ENCODE assay signal across 24 mouse cellular contexts in the genomic region with DNA sequence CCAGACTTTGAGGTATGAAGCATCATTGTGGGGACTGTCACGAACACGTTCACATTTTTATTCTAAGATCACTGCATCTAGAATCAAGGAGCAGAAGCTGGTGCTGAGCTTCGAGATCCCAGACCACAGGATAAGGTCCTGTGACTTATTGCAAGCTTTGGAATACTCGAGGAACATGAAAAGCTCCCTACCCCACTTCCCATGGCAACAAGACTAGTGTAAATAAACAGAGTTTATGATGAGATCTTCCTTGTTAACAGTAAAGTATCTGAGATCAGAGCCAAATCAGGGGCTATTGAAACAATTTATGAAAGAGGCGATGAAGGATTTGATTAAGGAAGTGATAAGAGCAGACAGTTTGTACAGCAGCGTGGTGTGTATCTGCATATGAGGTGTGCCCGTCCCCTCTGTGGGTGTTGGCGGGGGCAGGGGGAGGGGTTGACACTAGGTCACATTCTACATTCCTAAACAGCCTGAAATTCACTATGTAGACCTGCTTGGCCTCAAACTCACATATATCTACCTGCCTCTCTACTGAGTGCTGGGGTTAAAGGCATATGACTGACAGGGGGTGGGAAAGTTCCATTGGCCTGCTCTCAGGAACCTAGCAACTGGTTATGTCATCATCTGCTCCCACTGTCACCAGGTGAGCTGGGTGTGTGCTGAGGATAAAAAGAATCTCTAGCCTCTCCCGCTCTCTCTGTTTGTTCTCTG. TPM values are rescaled to one million over a fixed set of nuclear protein-coding genes. Genes with fewer than 3 reads are reported as not detected.
A peak's percentile ranks its signal among the peaks of the same experiment; 100 is the strongest.
DNase-seq lines count a peak whose midpoint lies in the region; ATAC-seq lines count a peak whose summit lies in the region.
"Had no signal": no experiment of that assay in that cellular context is flagged by ENCODE, and none has a peak within 500 bp of the region (broad histone marks: within the 10 kb centered on the region; RNA-seq: fewer than 3 reads in every experiment).

No protein-coding gene starts in this region.

- ATAC-seq in intestine, embryonic 15.5 days = peak; percentile 62
- ATAC-seq in hindbrain, embryonic 11.5 days (ENCODE audit: low FRiP score) = no peak
- ATAC-seq: forebrain, embryonic 16.5 days had no signal

- no peaks in the 10 kb centered on the region for H3K36me3 ChIP-seq in intestine, embryonic 15.5 days
- H3K36me3 ChIP-seq in hindbrain, embryonic 11.5 days (ENCODE audit: control insufficient read depth, insufficient read depth, low read length) = no peaks in the 10 kb centered on the region
- H3K36me3 ChIP-seq: forebrain, embryonic 12.5 days; heart, embryonic 13.5 days had no signal

- H3K9me3 ChIP-seq in intestine, embryonic 15.5 days = no peaks in the 10 kb centered on the region
- no peaks in the 10 kb centered on the region for H3K9me3 ChIP-seq in hindbrain, embryonic 11.5 days (ENCODE audit: control insufficient read depth, low read length)
- H3K9me3 ChIP-seq: forebrain, embryonic 12.5 days; heart, embryonic 13.5 days had no signal

- 0 out of 2 replicates have a peak, but pooled peaks cover 7% of the 10 kb centered on the region for H3K4me1 ChIP-seq in intestine, embryonic 15.5 days (replicated peaks)
- no peaks in the 10 kb centered on the region for H3K4me1 ChIP-seq in hindbrain, embryonic 11.5 days (replicated peaks; ENCODE audit: control insufficient read depth, insufficient read depth, low read length)
- H3K4me1 ChIP-seq: forebrain, embryonic 12.5 days had no signal

- 51% methylated on average over 9 of the region's 9 CpGs for WGBS in intestine, embryonic 15.5 days
- 87% methylated on average over 9 of the region's 9 CpGs for WGBS in hindbrain, embryonic 11.5 days

- H3K4me3 ChIP-seq in intestine, embryonic 15.5 days (replicated peaks) = no peak overlapping the region
- no peak overlapping the region for H3K4me3 ChIP-seq in hindbrain, embryonic 11.5 days (ENCODE audit: low read depth, low read length)
- H3K4me3 ChIP-seq: forebrain, embryonic 12.5 days; gastrocnemius, adult 2 months; heart, embryonic 13.5 days had no signal

- H3K9ac ChIP-seq in intestine, embryonic 15.5 days = no peak overlapping the region
- H3K9ac ChIP-seq in hindbrain, embryonic 11.5 days (ENCODE audit: low read depth, low read length) = no peak overlapping the region
- H3K9ac ChIP-seq: forebrain, embryonic 12.5 days; heart, embryonic 13.5 days; hindbrain, embryonic 14.5 days had no signal

- H3K27ac ChIP-seq in intestine, embryonic 15.5 days = no peak overlapping the region
- H3K27ac ChIP-seq in hindbrain, embryonic 11.5 days (ENCODE audit: low read depth, low read length) = no peak overlapping the region
- H3K27ac ChIP-seq: forebrain, embryonic 12.5 days; gastrocnemius, adult 2 months; heart, embryonic 13.5 days; hindbrain, embryonic 14.5 days had no signal

- H3K27me3 ChIP-seq in intestine, embryonic 15.5 days (replicated peaks) = no peaks in the 10 kb centered on the region
- no peaks in the 10 kb centered on the region for H3K27me3 ChIP-seq in hindbrain, embryonic 11.5 days (ENCODE audit: control insufficient read depth, insufficient read depth, low read length)
- H3K27me3 ChIP-seq: forebrain, embryonic 12.5 days; heart, embryonic 13.5 days had no signal

- H3K4me2 ChIP-seq in intestine, embryonic 15.5 days (replicated peaks) = no peak overlapping the region
- no peak overlapping the region for H3K4me2 ChIP-seq in hindbrain, embryonic 11.5 days (replicated peaks; ENCODE audit: low read depth, low read length)
- H3K4me2 ChIP-seq: forebrain, embryonic 12.5 days; heart, embryonic 13.5 days; hindbrain, embryonic 14.5 days had no signal

- peak; percentile 55 for DNase-seq in heart, adult 11 months
- DNase-seq in heart, postnatal 4 days = no peak
- DNase-seq in lung, postnatal 36 days = peak; percentile 4
- DNase-seq in lung, postnatal 25 days (ENCODE audit: low spot score) = no peak
- DNase-seq in hindbrain, embryonic 11.5 days (ENCODE audit: low spot score) = no peak
- DNase-seq in adrenal gland, adult 2 months = no peak
- DNase-seq: adrenal gland, adult 8-10 months; adrenal gland, postnatal 36 days; cerebellum, adult 2 months; cerebellum, postnatal 10 days; gastrocnemius, adult 2 months; gastrocnemius, postnatal 25 days had no signal

RNA-seq across cellular contexts. Expression of a gene that starts 19.1 kb away (rescaled TPM):
- not detected for total RNA-seq in heart, postnatal 4 days (2021)
- polyA plus RNA-seq in intestine, embryonic 15.5 days (2015; fragmentation: Nextera tagmentation; extraction: Ambion mirVana) = not detected in 2 replicates
- not detected in 2 replicates for polyA plus RNA-seq in hindbrain, embryonic 11.5 days (2014; fragmentation: Nextera tagmentation; extraction: Ambion mirVana)
- not detected for total RNA-seq in adrenal gland, adult 2 months (2021)
- polyA plus RNA-seq in adrenal gland, adult 2 months (2012; rRNA removed) = not detected in 2 replicates
- total RNA-seq: adrenal gland, adult 8-10 months; adrenal gland, postnatal 36 days; gastrocnemius, adult 2 months; gastrocnemius, postnatal 25 days; granulocyte monocyte progenitor cell, adult 5-6 weeks; hematopoietic stem cell, adult 5-6 weeks; MEL had no signal
- polyA plus RNA-seq: C2C12; cerebellum, adult 2 months; embryonic facial prominence, embryonic 11.5 days; forebrain, embryonic 12.5 days; forebrain, embryonic 16.5 days; frontal cortex, adult 2 months; heart, embryonic 13.5 days; heart, postnatal 0 days; hindbrain, embryonic 14.5 days had no signal

RNA-seq across cellular contexts. Expression of a gene that starts 21.8 kb away (rescaled TPM):
- total RNA-seq in heart, postnatal 4 days (2021) = not detected
- polyA plus RNA-seq in intestine, embryonic 15.5 days (2015; fragmentation: Nextera tagmentation; extraction: Ambion mirVana) = 12.4 and 14.5 TPM in 2 replicates
- 2.1 and 4.5 TPM in 2 replicates for polyA plus RNA-seq in hindbrain, embryonic 11.5 days (2014; fragmentation: Nextera tagmentation; extraction: Ambion mirVana)
- not detected for total RNA-seq in adrenal gland, adult 2 months (2021)
- polyA plus RNA-seq in adrenal gland, adult 2 months (2012; rRNA removed) = not detected in 2 replicates
- total RNA-seq: adrenal gland, adult 8-10 months; adrenal gland, postnatal 36 days; gastrocnemius, adult 2 months; gastrocnemius, postnatal 25 days; granulocyte monocyte progenitor cell, adult 5-6 weeks; hematopoietic stem cell, adult 5-6 weeks; MEL had no signal
- polyA plus RNA-seq: C2C12; cerebellum, adult 2 months; frontal cortex, adult 2 months; heart, postnatal 0 days had no signal

Comparison
In these comparisons a context has a peak if more than half of its experiments do, and no peak if none do; other contexts are left out.
1. DNase-seq: peak in heart, adult 11 months (single experiment) and lung, postnatal 36 days (single experiment); none in heart, postnatal 4 days (single experiment), lung, postnatal 25 days (single experiment), hindbrain, embryonic 11.5 days (single experiment) and adrenal gland, adult 2 months (single experiment).